Mouse (Mus musculus) liver, embryonic 16.5 days (tissue): ENCODE data around the gene Cacul1. TPM values are rescaled to one million over a fixed set of nuclear protein-coding genes. Genes with fewer than 3 reads are reported as not detected.

Experiments used
- ATAC-seq: fragments of 200-750 bp; cut with Nextera tagmentation; 2 replicates; pipeline ENCODE4 v1.8.0; 2017; ENCODE audit warnings: low read depth, mild to moderate bottlenecking, moderate number of reproducible peaks, moderate library complexity
- H3K27ac ChIP-seq: fragments of 300-500 bp; sonication (generic); 2 replicates; pipeline ENCODE4 v1.5.1; 2014; ENCODE audit warnings: mild to moderate bottlenecking, low read length
- H3K27me3 ChIP-seq: fragments of 300-500 bp; sonication (generic); 2 replicates; pipeline ENCODE4 v1.6.1; 2014; ENCODE audit warnings: low read depth, low read length, mixed read lengths; ENCODE audit not compliant: control insufficient read depth, insufficient read depth
- H3K36me3 ChIP-seq: fragments of 300-500 bp; sonication (generic); 2 replicates; pipeline ENCODE4 v1.6.1; 2014; ENCODE audit warnings: mild to moderate bottlenecking; ENCODE audit not compliant: control insufficient read depth, insufficient read depth
- H3K4me1 ChIP-seq: fragments of 300-500 bp; sonication (generic); 2 replicates; pipeline ENCODE4 v1.6.1; 2014; ENCODE audit warnings: low read depth, low read length, mixed read lengths; ENCODE audit not compliant: control insufficient read depth
- H3K4me2 ChIP-seq: fragments of 300-500 bp; sonication (generic); 2 replicates; pipeline ENCODE4 v1.6.1; 2014; ENCODE audit warnings: low read depth, low read length, mixed read lengths
- H3K4me3 ChIP-seq: fragments of 300-500 bp; sonication (generic); 2 replicates; pipeline ENCODE4 v1.5.1; 2014; ENCODE audit warnings: low read depth, mild to moderate bottlenecking, low read length
- H3K9ac ChIP-seq: fragments of 300-500 bp; sonication (generic); 2 replicates; pipeline ENCODE4 v1.6.1; 2014; ENCODE audit warnings: low read depth, low read length
- H3K9me3 ChIP-seq: fragments of 300-500 bp; sonication (generic); replicated peaks from 2 replicates; pipeline ENCODE4 v1.6.1; 2016; ENCODE audit warnings: low read length; ENCODE audit not compliant: control insufficient read depth
- WGBS: fragments of 180-500 bp; shearing (Covaris S2); extraction: QIAGEN DNeasy Blood & Tissue Kit; methylation state at CpG from one replicate; pipeline ENCODE4 v1.1.7; 2014; ENCODE audit not compliant: insufficient replicate concordance; 5-methylcytosine and 5-hydroxymethylcytosine counted together
- polyA plus RNA-seq: library from polyadenylated mRNA; unstranded; fragments of >200 nt; fragmentation: Nextera tagmentation; extraction: Ambion mirVana; gene quantifications from 2 replicates; pipeline ENCODE4 v1.2.1, GENCODE M21; 2015

Cacul1 gene
- polyA plus RNA-seq, 1 experiment from 2014 or later: 5.8 TPM

DNA sequence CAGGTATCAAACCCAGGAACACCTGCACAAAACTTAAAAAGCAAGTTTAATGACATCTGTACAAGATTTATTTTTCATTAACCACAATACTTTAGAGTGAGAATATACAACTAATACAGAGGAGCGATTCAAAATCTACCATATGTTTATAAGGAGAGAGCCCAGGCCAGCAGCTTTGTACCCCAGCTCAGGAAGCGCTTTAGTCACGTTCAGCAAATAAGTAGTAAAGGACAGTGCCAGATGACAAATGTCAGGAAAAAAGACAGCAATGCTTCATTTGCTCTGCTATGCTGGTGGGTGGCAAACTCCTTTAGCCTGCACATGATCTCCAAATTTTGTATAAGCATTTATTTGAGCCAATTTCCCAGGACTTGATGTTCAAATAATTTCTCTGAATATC lies 56.1 kb downstream of the Cacul1 start:
- H3K4me2 ChIP-seq: no peak overlapping the region
- no peak for ATAC-seq
- H3K9ac ChIP-seq: no peak overlapping the region
- no peaks in the 10 kb centered on the region for H3K27me3 ChIP-seq
- no peak overlapping the region for H3K4me3 ChIP-seq
- H3K4me1 ChIP-seq: no peaks in the 10 kb centered on the region
- no peaks in the 10 kb centered on the region for H3K9me3 ChIP-seq
- no peak overlapping the region for H3K27ac ChIP-seq
- no peaks in the 10 kb centered on the region; the same call in 1 of the 2 replicates for H3K36me3 ChIP-seq
- 82% methylated on average over 3 of the region's 3 CpGs for WGBS

DNA sequence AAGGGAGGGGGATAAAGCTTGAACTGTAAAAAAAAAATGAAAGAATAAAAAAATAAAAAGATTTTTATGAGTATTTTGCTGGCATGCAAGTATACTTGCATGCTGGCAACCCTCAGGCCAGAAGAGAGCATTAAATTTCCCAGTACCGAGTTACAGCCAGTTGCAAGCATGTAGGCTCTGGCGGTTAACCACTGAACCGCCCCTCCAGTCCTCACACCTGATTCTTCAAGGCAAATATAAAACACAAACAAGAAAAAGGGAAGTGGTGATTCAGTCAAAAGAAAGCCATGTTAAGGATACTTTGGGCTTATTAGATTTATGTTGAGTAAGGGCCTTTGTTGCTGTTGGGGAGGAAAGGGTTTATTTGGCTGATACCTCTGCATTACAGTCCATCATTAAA lies 60.7 kb downstream of the Cacul1 start:
- Histone ChIP-seq H3K4me2 (no peak overlapping the region), H3K4me1 (no peaks in the 10 kb centered on the region), H3K36me3 (no peaks in the 10 kb centered on the region), H3K9ac (no peak overlapping the region), H3K27ac (no peak overlapping the region), H3K27me3 (no peaks in the 10 kb centered on the region), H3K4me3 (no peak overlapping the region), H3K9me3 (no peaks in the 10 kb centered on the region)
- ATAC-seq: no peak
- WGBS: 61% methylated on average over 3 of the region's 3 CpGs

DNA sequence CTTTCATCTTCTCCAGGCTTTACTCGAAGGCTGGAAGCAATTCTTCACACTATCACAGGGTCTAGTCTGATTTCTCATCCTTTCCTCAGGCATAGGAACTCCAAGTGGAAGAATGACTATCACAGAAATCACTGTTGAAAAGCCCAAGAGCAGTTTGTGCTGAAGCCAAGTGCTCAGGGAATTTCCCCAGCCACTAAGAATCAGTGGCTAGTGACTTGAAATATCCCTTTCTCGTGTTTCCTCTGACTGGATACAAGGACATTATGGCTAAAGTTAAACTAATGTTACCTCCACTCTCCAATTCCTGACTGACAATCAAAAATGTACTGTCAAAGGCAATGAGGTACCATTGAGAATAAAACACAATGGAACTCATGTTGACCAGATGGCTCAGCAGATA lies 65.8 kb downstream of the Cacul1 start:
- H3K4me2 ChIP-seq: no peak overlapping the region
- H3K36me3 ChIP-seq: no peaks in the 10 kb centered on the region
- no peaks in the 10 kb centered on the region for H3K27me3 ChIP-seq
- H3K4me1 ChIP-seq: no peaks in the 10 kb centered on the region
- H3K9me3 ChIP-seq: no peaks in the 10 kb centered on the region
- 34% methylated on average over 2 of the region's 2 CpGs for WGBS
- no peak overlapping the region for H3K9ac ChIP-seq
- ATAC-seq: no peak
- H3K4me3 ChIP-seq: no peak overlapping the region
- H3K27ac ChIP-seq: no peak overlapping the region

DNA sequence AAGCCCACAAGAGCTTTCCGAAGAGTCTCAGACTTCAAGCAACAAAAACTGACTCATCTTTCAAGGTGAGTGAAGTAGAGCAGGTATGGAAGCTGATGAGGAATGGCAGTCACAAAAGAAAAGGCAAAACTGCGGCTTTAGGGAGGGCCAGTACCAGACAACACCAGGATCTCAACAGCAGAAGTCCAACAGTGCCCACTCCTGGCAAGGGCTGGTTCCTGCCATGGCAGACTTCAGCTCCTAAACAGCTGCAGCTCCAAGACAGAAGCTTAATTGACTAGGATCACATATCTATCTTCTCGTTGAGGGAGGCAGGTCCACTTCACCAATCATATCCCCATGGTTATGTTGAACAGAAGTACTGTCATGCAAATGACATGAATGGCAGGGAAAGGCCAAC lies 67.4 kb downstream of the Cacul1 start:
- WGBS: 46% methylated on average over 3 of the region's 3 CpGs
- H3K4me3 ChIP-seq: no peak overlapping the region
- H3K27me3 ChIP-seq: no peaks in the 10 kb centered on the region
- no peaks in the 10 kb centered on the region for H3K4me1 ChIP-seq
- ATAC-seq: no peak
- H3K9ac ChIP-seq: no peak overlapping the region
- no peak overlapping the region for H3K27ac ChIP-seq
- H3K9me3 ChIP-seq: no peaks in the 10 kb centered on the region
- H3K36me3 ChIP-seq: no peaks in the 10 kb centered on the region
- H3K4me2 ChIP-seq: no peak overlapping the region

DNA sequence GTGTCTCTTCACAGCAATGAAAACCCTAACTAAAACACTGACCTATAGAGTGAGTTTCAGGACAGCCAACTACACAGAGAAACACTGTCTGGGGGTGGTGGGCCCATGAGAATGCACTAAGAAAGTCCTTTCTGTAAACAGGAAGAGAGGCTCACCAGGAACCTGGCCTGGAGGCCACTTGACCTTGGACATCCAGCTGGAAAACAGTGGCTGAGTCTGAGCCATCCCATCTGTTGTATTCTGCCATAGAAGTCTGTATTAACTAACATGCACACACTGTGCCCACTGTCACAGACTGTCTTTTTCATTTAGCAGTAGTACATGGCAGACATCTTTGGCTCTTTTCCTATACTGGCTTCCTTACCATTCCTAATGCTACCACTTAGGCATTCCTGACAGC lies 80.6 kb downstream of the Cacul1 start:
- ATAC-seq: no peak
- H3K4me3 ChIP-seq: no peak overlapping the region
- H3K27me3 ChIP-seq: no peaks in the 10 kb centered on the region
- H3K4me1 ChIP-seq: no peaks in the 10 kb centered on the region
- no peaks in the 10 kb centered on the region for H3K9me3 ChIP-seq
- no peak overlapping the region for H3K27ac ChIP-seq
- H3K9ac ChIP-seq: no peak overlapping the region
- no peaks in the 10 kb centered on the region for H3K36me3 ChIP-seq
- H3K4me2 ChIP-seq: no peak overlapping the region

DNA sequence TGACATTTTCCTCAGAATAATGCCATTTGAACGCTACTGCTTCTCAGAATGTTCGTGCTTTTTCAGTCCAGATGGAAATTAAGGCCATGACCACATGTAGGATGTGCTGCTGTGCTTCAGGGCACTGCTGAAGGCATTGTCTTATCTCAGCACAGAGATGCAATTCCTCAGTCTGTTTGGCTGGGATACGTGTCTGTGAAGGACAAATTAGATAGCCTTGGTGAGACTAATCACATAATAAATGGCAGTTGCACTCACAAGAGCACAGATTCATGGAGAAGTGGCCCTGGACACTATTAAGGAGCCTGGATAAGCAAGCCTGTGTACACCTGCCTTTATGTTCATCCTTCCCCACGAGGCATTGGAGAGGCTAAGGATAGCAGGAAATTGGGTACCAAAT lies 83.7 kb downstream of the Cacul1 start:
- 42% methylated on average over 4 of the region's 4 CpGs for WGBS
- no peaks in the 10 kb centered on the region for H3K36me3 ChIP-seq
- H3K4me1 ChIP-seq: no peaks in the 10 kb centered on the region
- no peak overlapping the region for H3K27ac ChIP-seq
- H3K9ac ChIP-seq: no peak overlapping the region
- no peaks in the 10 kb centered on the region for H3K27me3 ChIP-seq
- no peaks in the 10 kb centered on the region for H3K9me3 ChIP-seq
- ATAC-seq: no peak
- no peak overlapping the region for H3K4me3 ChIP-seq
- no peak overlapping the region for H3K4me2 ChIP-seq

DNA sequence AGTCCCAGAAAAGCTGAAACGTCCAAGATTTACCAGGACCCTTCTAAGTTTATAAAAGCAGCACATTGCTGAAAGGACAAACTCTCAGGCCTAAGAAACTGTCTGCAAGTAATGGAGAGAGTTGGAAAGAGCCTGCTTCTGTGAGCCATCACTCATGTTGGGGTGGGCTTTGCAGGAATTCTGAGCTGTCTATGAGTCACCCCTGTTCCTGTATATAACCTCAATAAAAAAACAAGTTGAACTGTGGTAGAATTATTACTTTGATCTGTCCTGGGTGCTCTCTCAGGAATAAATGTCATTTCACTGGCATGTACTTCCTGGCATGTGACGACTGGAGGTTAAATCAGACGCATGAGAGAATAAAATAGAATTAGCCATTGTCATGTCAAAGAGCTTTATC lies 85.1 kb downstream of the Cacul1 start:
- Histone ChIP-seq H3K4me1 (no peaks in the 10 kb centered on the region), H3K27ac (no peak overlapping the region), H3K27me3 (no peaks in the 10 kb centered on the region), H3K9ac (no peak overlapping the region), H3K36me3 (no peaks in the 10 kb centered on the region), H3K4me2 (no peak overlapping the region), H3K9me3 (no peaks in the 10 kb centered on the region), H3K4me3 (no peak overlapping the region)
- no peak for ATAC-seq
- WGBS: 33% methylated on average over 3 of the region's 3 CpGs

DNA sequence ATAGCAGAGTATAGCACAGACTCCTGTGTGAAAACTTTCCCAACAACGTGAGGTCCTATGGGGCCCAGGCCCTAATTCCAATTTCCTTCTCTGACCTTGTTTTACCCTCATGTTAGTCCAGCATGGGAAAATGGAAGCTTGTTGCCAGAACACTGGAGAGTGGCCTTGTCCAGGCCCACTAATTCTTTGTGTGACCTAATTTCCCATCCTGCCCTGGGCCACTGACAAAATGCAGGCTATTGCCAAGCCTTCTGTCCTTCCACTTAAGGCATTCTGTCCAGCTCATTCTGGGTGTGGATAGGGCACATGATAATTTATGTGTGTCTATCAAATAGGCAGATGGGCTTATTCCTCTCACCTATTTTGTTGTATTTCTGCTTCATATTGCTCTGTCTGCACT lies 91.3 kb downstream of the Cacul1 start:
- no peaks in the 10 kb centered on the region for H3K4me1 ChIP-seq
- no peak overlapping the region for H3K4me2 ChIP-seq
- ATAC-seq: no peak
- H3K9me3 ChIP-seq: no peaks in the 10 kb centered on the region
- H3K27me3 ChIP-seq: no peaks in the 10 kb centered on the region
- H3K9ac ChIP-seq: no peak overlapping the region
- no peaks in the 10 kb centered on the region for H3K36me3 ChIP-seq
- no peak overlapping the region for H3K4me3 ChIP-seq
- no peak overlapping the region for H3K27ac ChIP-seq
- WGBS: 63% methylated on average over 1 of the region's 1 CpGs

DNA sequence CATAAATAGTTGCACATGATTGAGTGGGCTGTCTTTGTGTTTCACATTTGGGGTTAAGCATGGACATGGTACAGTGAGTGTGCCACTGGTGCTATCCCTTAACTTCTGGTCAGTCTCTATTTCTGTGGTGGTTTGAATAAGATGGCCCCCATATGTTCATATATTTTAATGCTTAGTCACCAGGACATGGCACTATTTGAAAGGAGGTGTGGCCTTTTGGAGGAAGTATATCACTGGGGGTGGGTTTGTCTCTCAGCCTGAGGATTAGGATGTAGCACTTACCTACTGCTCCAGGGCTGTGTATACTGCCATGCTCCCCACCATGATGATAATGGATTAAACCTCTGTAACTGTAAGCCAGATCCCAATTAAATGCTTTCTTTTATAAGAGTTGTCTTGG lies 95.6 kb downstream of the Cacul1 start:
- Histone ChIP-seq H3K36me3 (no peaks in the 10 kb centered on the region), H3K27ac (no peak overlapping the region), H3K4me1 (no peaks in the 10 kb centered on the region), H3K27me3 (no peaks in the 10 kb centered on the region), H3K4me3 (no peak overlapping the region), H3K4me2 (no peak overlapping the region), H3K9ac (no peak overlapping the region), H3K9me3 (no peaks in the 10 kb centered on the region)
- no peak for ATAC-seq

DNA sequence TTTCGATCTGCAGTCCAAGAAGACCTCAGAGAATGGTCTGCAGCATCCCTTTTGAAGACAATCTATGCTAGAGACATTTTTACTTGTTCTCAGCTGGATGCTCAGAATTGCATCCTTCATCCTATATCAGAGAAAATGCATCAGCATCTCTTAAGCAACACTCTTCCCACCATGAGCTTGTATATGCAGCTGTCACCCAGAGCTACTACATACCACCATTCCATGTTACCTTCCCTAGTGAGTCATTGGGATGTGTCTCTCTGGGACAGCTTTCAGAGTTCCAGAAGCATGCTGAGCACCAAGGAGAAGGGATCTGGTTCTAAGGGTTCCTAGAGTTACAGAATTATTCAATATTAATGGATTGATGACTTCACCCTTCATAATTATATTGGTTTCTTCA lies 102.0 kb downstream of the Cacul1 start:
- Histone ChIP-seq H3K9me3 (no peaks in the 10 kb centered on the region), H3K4me1 (no peaks in the 10 kb centered on the region), H3K9ac (no peak overlapping the region), H3K27ac (no peak overlapping the region), H3K4me2 (no peak overlapping the region), H3K36me3 (no peaks in the 10 kb centered on the region), H3K27me3 (no peaks in the 10 kb centered on the region), H3K4me3 (no peak overlapping the region)
- no peak for ATAC-seq
- WGBS: 14% methylated on average over 1 of the region's 1 CpGs
